Mouse (Mus musculus): ENCODE measurements around the gene Zfp366. TPM values are rescaled to one million over a fixed set of nuclear protein-coding genes. Genes with fewer than 3 reads are reported as not detected.

Gene Zfp366
- polyA plus RNA-seq, 1 experiment from 2014 or later, result 0.87 TPM

DNA sequence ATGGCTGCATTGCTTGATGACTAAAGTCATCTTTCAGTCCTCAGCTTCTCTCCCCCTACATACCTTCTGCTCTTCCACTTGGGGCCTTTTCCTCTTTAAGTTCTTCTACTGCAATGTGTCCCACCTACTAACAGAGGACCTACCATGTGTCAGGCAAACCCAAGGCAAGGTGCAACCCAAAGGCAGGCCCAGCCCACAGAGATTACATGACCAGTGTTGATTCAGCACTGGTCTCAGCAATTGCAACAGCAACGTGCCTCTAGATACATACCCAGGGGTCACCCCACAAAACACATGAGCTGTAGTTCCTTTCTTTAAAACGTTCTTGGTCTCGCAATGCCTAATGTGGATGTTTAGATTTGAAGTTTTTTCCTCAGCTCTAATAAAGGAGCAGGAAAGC, 57.4 kb downstream of the Zfp366 start:
- H3K9me3 ChIP-seq (replicated peaks), result no peaks in the 10 kb centered on the region
- no peak overlapping the region for H3K4me3 ChIP-seq (replicated peaks)
- no peak overlapping the region for H3K27ac ChIP-seq (replicated peaks)
- no peak overlapping the region for H3K4me2 ChIP-seq
- no peaks in the 10 kb centered on the region for H3K27me3 ChIP-seq (replicated peaks)
- H3K36me3 ChIP-seq, result no peaks in the 10 kb centered on the region
- H3K9ac ChIP-seq (replicated peaks), result no peak overlapping the region
- peaks cover 14% of the 10 kb centered on the region for H3K4me1 ChIP-seq
- whole genome bisulfite sequencing, result 86% methylated on average over 3 of the region's 3 CpGs
- ATAC-seq (ENCODE audit: low FRiP score), result no peak

DNA sequence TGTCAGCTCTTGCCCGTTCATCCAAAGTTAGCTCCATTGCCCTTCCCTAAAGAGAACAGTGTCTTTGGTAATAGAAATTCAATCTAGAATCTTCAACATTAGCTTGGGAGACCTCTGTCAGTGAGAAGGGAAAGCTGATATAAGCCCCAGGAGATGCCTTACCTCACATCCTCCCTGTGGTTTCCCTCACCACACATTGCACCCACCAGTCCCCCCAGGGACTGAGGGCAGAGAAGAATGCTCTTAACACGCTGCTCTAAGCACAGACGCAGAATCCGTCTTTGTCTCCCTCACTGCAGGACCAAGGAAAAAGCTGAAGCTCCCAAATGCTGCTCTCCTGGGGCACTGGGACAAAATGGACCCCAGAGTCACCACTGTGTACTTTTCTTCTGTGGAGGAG, 58.3 kb downstream of the Zfp366 start:
- no peak overlapping the region for H3K9ac ChIP-seq (replicated peaks)
- no peaks in the 10 kb centered on the region for H3K36me3 ChIP-seq
- no peaks in the 10 kb centered on the region for H3K27me3 ChIP-seq (replicated peaks)
- peaks cover 14% of the 10 kb centered on the region for H3K4me1 ChIP-seq
- no peak overlapping the region for H3K4me2 ChIP-seq
- H3K4me3 ChIP-seq (replicated peaks), result no peak overlapping the region
- 71% methylated on average over 4 of the region's 4 CpGs for WGBS
- H3K27ac ChIP-seq (replicated peaks), result no peak overlapping the region
- ATAC-seq (ENCODE audit: low FRiP score), result no peak
- no peaks in the 10 kb centered on the region for H3K9me3 ChIP-seq (replicated peaks)

DNA sequence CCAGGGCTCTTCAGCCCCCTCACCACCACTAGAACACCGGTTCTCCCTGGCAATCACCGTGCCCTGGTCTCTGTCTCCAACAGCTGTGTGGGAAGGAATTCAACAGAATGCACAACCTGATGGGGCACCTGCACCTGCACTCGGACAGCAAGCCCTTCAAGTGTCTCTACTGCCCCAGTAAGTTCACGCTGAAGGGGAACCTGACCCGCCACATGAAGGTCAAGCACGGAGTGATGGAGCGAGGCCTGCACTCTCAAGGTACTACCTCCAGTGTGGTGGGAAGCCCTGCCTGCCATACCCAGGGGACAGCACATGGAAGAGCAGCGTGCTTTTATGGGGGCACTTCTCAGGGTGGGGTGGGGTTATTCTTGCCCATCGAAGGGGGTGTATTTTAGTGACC, 59.2 kb downstream of the Zfp366 start:
- Histone ChIP-seq H3K27me3 (replicated peaks) (no peaks in the 10 kb centered on the region), H3K4me1 (peaks cover 9% of the 10 kb centered on the region), H3K27ac (replicated peaks) (no peak overlapping the region), H3K4me2 (no peak overlapping the region), H3K9ac (replicated peaks) (no peak overlapping the region), H3K9me3 (replicated peaks) (no peaks in the 10 kb centered on the region), H3K36me3 (no peaks in the 10 kb centered on the region), H3K4me3 (replicated peaks) (no peak overlapping the region)
- ATAC-seq (ENCODE audit: low FRiP score), result no peak
- WGBS, result 90% methylated on average over 9 of the region's 9 CpGs

DNA sequence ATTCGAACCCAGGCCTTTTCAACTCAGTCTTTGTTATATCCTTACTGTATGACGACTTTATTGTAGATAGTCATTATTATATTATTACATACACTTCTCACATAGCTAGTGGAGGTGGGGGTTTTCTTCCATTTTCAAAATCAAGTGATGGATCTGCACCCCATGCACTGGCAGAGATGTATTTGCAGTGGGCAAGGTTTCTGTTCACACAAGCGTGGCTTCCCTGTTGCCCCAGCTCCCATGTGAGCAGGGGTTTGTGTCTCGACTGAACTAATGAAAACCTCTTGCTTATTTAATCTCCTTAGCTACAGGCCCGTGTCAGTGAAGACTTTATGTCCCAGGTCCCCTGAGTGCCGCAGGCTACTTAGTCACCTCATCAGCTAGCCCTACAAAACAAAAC, 59.8 kb downstream of the Zfp366 start:
- WGBS, result 51% methylated on average over 6 of the region's 6 CpGs
- Histone ChIP-seq H3K36me3 (no peaks in the 10 kb centered on the region), H3K27me3 (replicated peaks) (no peaks in the 10 kb centered on the region), H3K4me3 (replicated peaks) (no peak overlapping the region), H3K4me2 (no peak overlapping the region), H3K9ac (replicated peaks) (no peak overlapping the region), H3K27ac (replicated peaks) (no peak overlapping the region), H3K9me3 (replicated peaks) (no peaks in the 10 kb centered on the region), H3K4me1 (0 out of 2 replicates have a peak, but pooled peaks cover 3% of the 10 kb centered on the region)
- no peak for ATAC-seq (ENCODE audit: low FRiP score)

- Histone ChIP-seq H3K36me3 (no peaks in the 10 kb centered on the region), H3K27ac (replicated peaks) (no peak overlapping the region), H3K9ac (replicated peaks) (no peak overlapping the region), H3K27me3 (replicated peaks) (no peaks in the 10 kb centered on the region), H3K4me1 (0 out of 2 replicates have a peak, but pooled peaks cover 1% of the 10 kb centered on the region), H3K4me2 (no peak overlapping the region), H3K9me3 (replicated peaks) (no peaks in the 10 kb centered on the region), H3K4me3 (replicated peaks) (no peak overlapping the region)
- WGBS, result 56% methylated on average over 3 of the region's 3 CpGs
- ATAC-seq (ENCODE audit: low FRiP score), result no peak
Measured at GRCm38 (mm10) chr13:99244896-99245295, 60.3 kb downstream of the Zfp366 start.

DNA sequence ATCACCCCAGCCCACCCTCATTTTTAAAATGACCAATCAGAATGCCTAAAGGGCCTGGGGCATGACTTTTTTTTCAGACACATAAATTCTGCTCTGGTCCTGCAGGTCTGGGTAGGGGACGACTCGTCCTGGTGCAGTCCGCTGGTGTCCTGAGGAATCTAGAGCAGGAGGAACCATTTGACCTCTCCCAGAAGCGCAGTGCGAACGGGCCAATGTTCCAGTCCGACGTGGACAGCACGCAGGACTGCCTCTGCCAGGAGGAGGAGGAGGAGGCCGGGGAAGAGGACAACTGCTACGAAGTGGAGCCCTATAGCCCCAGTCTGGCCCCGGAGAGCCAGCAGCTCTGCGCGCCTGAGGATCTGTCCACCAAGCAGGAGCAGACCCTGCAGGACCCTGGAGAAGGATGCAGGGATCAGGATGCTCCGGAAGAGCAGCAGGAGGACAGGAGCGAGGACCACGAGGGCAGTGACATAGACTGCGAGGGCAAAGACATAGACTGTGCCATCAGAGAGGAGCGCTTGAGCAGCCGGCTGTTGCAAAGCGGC, 61.4 kb downstream of the Zfp366 start:
- H3K36me3 ChIP-seq, result no peaks in the 10 kb centered on the region
- H3K4me2 ChIP-seq, result no peak overlapping the region
- H3K4me1 ChIP-seq, result no peaks in the 10 kb centered on the region
- no peaks in the 10 kb centered on the region for H3K27me3 ChIP-seq (replicated peaks)
- H3K9me3 ChIP-seq (replicated peaks), result no peaks in the 10 kb centered on the region
- no peak overlapping the region for H3K4me3 ChIP-seq (replicated peaks)
- WGBS, result 83% methylated on average over 21 of the region's 21 CpGs
- no peak overlapping the region for H3K27ac ChIP-seq (replicated peaks)
- no peak overlapping the region for H3K9ac ChIP-seq (replicated peaks)
- ATAC-seq (ENCODE audit: low FRiP score), result no peak

DNA sequence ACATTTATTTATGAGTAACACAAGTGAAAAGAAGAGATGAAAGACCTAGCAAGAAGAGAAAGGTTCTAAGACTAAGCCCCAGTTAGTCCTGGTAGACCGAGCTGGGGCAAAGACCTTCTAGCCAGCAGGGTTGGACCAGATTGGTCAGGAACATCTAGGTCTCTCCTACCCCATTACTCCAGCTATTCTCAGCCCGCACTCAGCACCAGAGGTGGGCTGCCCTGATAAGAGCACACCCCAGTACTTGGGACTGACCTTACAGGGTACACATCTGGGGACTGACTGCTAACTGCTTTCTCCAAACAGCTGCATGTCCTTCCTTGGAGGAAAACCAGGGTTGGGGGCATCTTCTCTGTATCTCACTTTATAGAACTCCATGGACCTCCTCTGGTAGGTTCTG, 66.2 kb downstream of the Zfp366 start:
- WGBS, result 94% methylated on average over 2 of the region's 2 CpGs

GRCm38 (mm10) chr13:99254215-99254614, 69.6 kb downstream of the Zfp366 start:
- no peak for ATAC-seq (ENCODE audit: low FRiP score)
- no peak overlapping the region for H3K27ac ChIP-seq (replicated peaks)
- no peak overlapping the region for H3K4me2 ChIP-seq
- no peak overlapping the region for H3K4me3 ChIP-seq (replicated peaks)
- no peaks in the 10 kb centered on the region for H3K9me3 ChIP-seq (replicated peaks)
- no peaks in the 10 kb centered on the region for H3K36me3 ChIP-seq
- no peak overlapping the region for H3K9ac ChIP-seq (replicated peaks)
- no peaks in the 10 kb centered on the region for H3K27me3 ChIP-seq (replicated peaks)
- 0 out of 2 replicates have a peak, but pooled peaks cover 3% of the 10 kb centered on the region for H3K4me1 ChIP-seq

More for the DNA sequence above, 66.2 kb downstream of the Zfp366 start:
- Histone ChIP-seq H3K4me2 (no peak overlapping the region), H3K4me3 (replicated peaks) (no peak overlapping the region), H3K36me3 (no peaks in the 10 kb centered on the region), H3K27me3 (replicated peaks) (no peaks in the 10 kb centered on the region), H3K9me3 (replicated peaks) (no peaks in the 10 kb centered on the region), H3K4me1 (0 out of 2 replicates have a peak, but pooled peaks cover 3% of the 10 kb centered on the region), H3K27ac (replicated peaks) (no peak overlapping the region), H3K9ac (replicated peaks) (no peak overlapping the region)
- ATAC-seq (ENCODE audit: low FRiP score), result no peak

- Histone ChIP-seq H3K9ac (replicated peaks) (no peak overlapping the region), H3K27ac (replicated peaks) (no peak overlapping the region), H3K4me1 (0 out of 2 replicates have a peak, but pooled peaks cover 3% of the 10 kb centered on the region), H3K4me2 (no peak overlapping the region), H3K9me3 (replicated peaks) (no peaks in the 10 kb centered on the region), H3K27me3 (replicated peaks) (no peaks in the 10 kb centered on the region), H3K36me3 (no peaks in the 10 kb centered on the region), H3K4me3 (replicated peaks) (no peak overlapping the region)
- no peak for ATAC-seq (ENCODE audit: low FRiP score)
- 52% methylated on average over 3 of the region's 3 CpGs for WGBS
Measured at GRCm38 (mm10) chr13:99254781-99255180, 70.2 kb downstream of the Zfp366 start.

DNA sequence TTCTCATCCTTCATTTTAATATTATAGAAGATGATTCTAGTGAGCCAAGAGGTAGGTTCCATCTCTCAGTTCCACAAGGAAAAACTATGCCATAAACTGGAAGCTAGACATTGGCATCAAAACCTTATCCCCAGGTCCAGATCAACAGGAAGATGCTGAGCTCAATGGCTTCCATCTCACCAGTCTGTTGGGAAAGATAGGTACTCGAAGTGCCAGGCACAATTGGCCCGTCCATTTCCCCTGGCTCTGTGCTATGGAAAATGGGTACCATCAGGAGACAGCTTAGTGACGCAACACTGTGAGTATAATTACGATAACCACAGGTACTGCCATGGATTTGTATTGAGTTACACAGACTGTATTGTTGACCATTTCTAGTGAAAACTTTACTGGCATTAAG, 72.3 kb downstream of the Zfp366 start:
- Histone ChIP-seq H3K4me3 (replicated peaks) (no peak overlapping the region), H3K27me3 (replicated peaks) (no peaks in the 10 kb centered on the region), H3K4me2 (no peak overlapping the region), H3K9me3 (replicated peaks) (no peaks in the 10 kb centered on the region), H3K27ac (replicated peaks) (no peak overlapping the region), H3K4me1 (0 out of 2 replicates have a peak, but pooled peaks cover 3% of the 10 kb centered on the region), H3K9ac (replicated peaks) (no peak overlapping the region), H3K36me3 (no peaks in the 10 kb centered on the region)
- 85% methylated on average over 4 of the region's 4 CpGs for whole genome bisulfite sequencing
- ATAC-seq (ENCODE audit: low FRiP score), result no peak

DNA sequence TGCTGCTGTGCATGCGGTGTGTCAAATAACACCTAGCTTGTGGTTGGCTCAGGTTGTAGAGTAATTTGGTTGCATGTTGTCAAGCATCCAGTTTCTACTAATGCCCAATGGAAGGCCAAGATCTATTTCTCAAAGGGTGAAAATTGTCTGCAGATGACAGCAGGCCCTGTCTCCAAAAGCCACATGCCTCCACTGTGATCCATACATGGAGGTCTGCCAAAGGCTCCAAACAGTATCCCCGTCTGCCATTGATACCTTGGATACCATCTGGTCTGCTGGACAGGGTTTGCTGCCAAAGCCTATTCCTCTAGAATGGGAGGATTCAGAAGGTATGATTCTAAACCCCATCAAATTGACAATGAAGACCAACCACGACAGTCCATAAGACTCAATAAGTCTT, 74.1 kb downstream of the Zfp366 start:
- no peak for ATAC-seq (ENCODE audit: low FRiP score)
- WGBS, result 93% methylated on average over 3 of the region's 3 CpGs
- H3K27ac ChIP-seq (replicated peaks), result no peak overlapping the region
- no peak overlapping the region for H3K4me2 ChIP-seq
- no peaks in the 10 kb centered on the region for H3K9me3 ChIP-seq (replicated peaks)
- no peak overlapping the region for H3K9ac ChIP-seq (replicated peaks)
- no peaks in the 10 kb centered on the region for H3K36me3 ChIP-seq
- H3K4me1 ChIP-seq, result 0 out of 2 replicates have a peak, but pooled peaks cover 3% of the 10 kb centered on the region
- no peaks in the 10 kb centered on the region for H3K27me3 ChIP-seq (replicated peaks)
- no peak overlapping the region for H3K4me3 ChIP-seq (replicated peaks)

DNA sequence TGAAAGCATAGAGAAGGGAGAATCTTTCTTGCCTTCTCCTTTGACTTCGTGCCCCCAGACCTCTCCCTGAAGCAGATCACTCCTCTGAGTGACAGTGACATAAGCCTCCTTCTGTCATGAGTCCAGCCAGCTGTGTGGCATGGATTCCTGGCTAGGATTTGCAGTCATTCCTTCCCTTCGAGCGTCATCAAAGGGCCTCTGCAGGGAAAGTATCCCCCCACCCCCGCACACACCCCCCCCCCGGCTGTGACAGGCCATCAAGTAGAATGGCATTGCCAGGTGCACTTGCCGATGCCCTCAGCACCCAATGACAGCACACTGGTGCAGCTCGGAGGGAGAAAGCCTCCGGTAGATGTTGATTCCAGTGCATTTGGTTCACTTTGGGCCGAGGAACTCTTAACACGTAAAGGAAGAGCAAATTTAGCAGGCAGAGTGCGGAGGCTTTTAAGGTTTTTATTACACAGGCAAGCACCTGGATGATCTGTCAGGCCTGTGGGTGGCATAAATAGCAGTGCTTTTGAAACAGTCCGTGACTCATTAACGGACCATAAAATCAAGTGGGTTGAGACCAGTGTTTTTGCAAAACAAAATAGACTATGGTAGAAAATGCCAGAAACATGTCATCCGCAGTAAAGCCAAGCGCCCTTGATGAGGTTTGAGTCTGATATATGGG, 75.0 kb downstream of the Zfp366 start:
- H3K9me3 ChIP-seq (replicated peaks), result no peaks in the 10 kb centered on the region
- H3K36me3 ChIP-seq, result no peaks in the 10 kb centered on the region
- H3K4me3 ChIP-seq (replicated peaks), result no peak overlapping the region
- 53% methylated on average over 15 of the region's 15 CpGs for WGBS
- H3K9ac ChIP-seq (replicated peaks), result no peak overlapping the region
- H3K4me2 ChIP-seq, result no peak overlapping the region
- ATAC-seq (ENCODE audit: low FRiP score), result no peak
- H3K27ac ChIP-seq (replicated peaks), result no peak overlapping the region
- 0 out of 2 replicates have a peak, but pooled peaks cover 2% of the 10 kb centered on the region for H3K4me1 ChIP-seq
- H3K27me3 ChIP-seq (replicated peaks), result no peaks in the 10 kb centered on the region
